Mouse (Mus musculus): ENCODE data around the gene Dlgap1. TPM values are rescaled to one million over a fixed set of nuclear protein-coding genes. Genes with fewer than 3 reads are reported as not detected.

Dlgap1 gene
- total RNA-seq, 2 experiments from 2014 or later = not detected

DNA sequence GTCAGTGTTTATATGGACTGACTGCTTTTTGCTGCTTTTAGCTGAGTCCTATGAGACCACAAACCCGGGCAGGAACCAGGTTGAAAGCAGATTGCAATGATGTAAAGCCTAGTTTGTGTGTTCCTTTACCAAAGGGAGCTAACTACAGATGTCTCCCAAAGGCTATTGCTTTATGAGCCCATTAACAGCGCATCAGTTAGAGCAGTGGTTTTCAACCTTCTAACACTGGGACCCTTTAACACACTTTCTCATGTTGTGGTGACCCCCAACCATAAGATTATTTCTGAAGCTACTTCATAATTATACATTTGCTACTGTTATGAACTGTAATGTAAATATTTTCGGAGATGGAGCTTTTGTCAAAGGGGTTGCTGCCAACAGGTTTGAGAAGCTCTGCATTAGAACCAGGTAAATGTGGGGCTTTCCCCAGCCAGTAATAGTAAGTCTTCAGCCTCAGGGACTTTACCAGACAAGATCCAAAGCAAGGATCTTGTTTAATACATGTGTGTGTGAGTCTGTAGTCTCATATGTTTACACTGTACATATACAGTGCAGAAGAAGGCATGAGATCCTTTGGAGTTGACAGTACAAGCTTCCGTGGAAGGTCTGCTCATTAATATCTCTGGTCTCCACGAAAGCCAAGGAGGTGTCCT lies 899.8 kb downstream of the Dlgap1 start:
- ATAC-seq (replicated peaks; ENCODE audit: low FRiP score, poor library complexity, severe bottlenecking) = no peak

DNA sequence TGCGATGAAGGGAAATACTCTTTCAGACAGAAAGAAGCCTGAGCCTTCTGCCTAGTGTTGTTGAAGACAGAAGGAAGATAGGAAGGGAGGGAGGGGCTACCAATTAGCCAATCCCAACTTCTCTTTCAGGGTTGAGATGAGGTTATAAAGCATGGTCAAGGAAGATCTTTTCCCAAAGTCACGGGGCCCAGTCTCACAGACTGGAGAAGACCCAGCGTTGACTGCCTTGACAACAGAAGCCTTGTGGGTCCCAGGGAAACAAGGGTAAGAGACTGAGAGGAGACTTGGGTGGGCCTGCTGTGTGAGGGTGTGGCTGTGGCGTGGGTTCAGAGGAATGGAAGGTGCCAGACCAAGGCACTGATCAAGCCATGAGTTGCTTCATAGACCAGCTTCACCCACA lies 901.7 kb downstream of the Dlgap1 start:
- no peak for ATAC-seq (replicated peaks; ENCODE audit: low FRiP score, poor library complexity, severe bottlenecking)
